8 mouse cellular contexts compared by ENCODE assay signal in the genomic region with DNA sequence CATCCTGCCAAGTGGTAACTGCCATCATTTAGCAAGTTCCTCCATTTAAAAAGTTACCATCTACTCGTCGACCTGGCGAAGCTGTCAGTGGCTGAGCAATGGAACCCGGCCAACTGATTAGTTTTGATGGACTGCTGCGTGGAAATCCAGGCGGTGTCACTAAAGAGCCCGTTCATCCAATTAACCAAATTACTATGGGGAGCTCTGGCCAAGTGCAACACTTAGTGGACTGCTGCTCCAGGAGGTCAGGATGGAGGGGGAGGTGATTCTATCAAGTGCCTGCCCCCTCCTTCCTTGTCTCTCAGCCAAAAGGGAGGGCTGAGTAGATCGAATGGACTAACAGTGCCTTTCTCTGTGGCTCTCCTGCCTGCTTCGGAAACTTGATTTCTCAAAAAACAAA.
DNase-seq lines count a peak whose midpoint lies in the region; ATAC-seq lines count a peak whose summit lies in the region.

No protein-coding gene starts in this region.

- WGBS in neural tube, embryonic 15.5 days, result 34% methylated on average over 9 of the region's 9 CpGs

- H3K36me3 ChIP-seq in neural tube, embryonic 15.5 days, result no peaks in the 10 kb centered on the region

- H3K4me2 ChIP-seq in neural tube, embryonic 15.5 days, result 0 out of 2 replicates have a peak overlapping the region, but pooled peaks have one; percentile 4

- peak; percentile 85 for DNase-seq in heart, adult 11 months
- no peak for DNase-seq in heart, postnatal 25 days (ENCODE audit: low spot score)
- DNase-seq in neural tube, embryonic 10.5 days (ENCODE audit: extremely low spot score, low spot score), result no peak
- peak; percentile 50 for DNase-seq in kidney, postnatal 10 days
- peak; percentile 34 to 43 for DNase-seq in right cerebral cortex, postnatal 10 days (ENCODE audit: low spot score in 2 of 2)
- no peak for DNase-seq in thymus, postnatal 14 days

- H3K4me1 ChIP-seq in neural tube, embryonic 15.5 days, result peaks cover 14% of the 10 kb centered on the region

- no peak overlapping the region for H3K4me3 ChIP-seq in neural tube, embryonic 15.5 days (replicated peaks)

- no peaks in the 10 kb centered on the region for H3K9me3 ChIP-seq in neural tube, embryonic 15.5 days (replicated peaks)

- ATAC-seq in neural tube, embryonic 15.5 days (ENCODE audit: low FRiP score), result no peak
- no peak for ATAC-seq in CD4-positive, CD25-positive, alpha-beta regulatory T cell, adult 4 months

- no peak overlapping the region for H3K9ac ChIP-seq in neural tube, embryonic 15.5 days (replicated peaks)

- 0 out of 2 replicates have a peak, but pooled peaks cover 4% of the 10 kb centered on the region for H3K27me3 ChIP-seq in neural tube, embryonic 15.5 days (replicated peaks)

- intact Hi-C loops in heart, postnatal 25 days (cut with DNase I), result no loop called here

- H3K27ac ChIP-seq in neural tube, embryonic 15.5 days (replicated peaks), result no peak overlapping the region

Comparison
In these comparisons a context has a peak if more than half of its experiments do, and no peak if none do; other contexts are left out.
1. DNase-seq: peak in heart, adult 11 months (single experiment), kidney, postnatal 10 days (single experiment) and right cerebral cortex, postnatal 10 days (2 of 2); none in heart, postnatal 25 days (single experiment), neural tube, embryonic 10.5 days (single experiment) and thymus, postnatal 14 days (single experiment).